Mouse (Mus musculus) 416B (cell line): ENCODE data around the gene Mcrs1.
A peak's percentile ranks its signal among the peaks of the same experiment; 100 is the strongest.

Experiments
- DNase-seq: peaks from one replicate; pipeline ENCODE4 v3.0.0; 2011; ENCODE audit warnings: low read depth

The Mcrs1 gene

DNA sequence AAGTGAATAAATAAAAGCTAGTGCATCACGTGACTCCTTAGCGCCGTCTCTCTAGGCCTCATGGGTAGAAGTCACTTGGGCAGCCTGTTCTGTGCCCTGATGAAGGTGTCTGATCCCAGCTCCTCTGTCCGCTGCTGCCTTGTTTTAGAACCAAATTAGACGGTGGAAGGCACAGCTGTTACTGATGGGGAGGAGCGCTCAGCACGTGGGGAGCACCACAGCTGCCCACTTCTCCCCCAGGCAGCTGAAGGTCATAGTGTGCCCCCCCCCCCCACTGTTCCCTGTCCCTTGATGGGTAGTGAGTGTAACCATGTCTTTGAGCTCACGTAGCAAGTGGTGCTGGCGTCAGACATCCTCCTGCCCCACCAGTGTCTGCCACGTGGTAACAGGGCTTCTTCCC, 38.6 kb downstream of the Mcrs1 start:
- DNase-seq: no peak

- DNase-seq: no peak
These were observed 45.8 kb downstream of the Mcrs1 start for GRCm38 (mm10) chr15:99205959-99206358.

- DNase-seq: peak; percentile 65
These were observed 53.0 kb downstream of the Mcrs1 start for GRCm38 (mm10) chr15:99198761-99199160.

DNA sequence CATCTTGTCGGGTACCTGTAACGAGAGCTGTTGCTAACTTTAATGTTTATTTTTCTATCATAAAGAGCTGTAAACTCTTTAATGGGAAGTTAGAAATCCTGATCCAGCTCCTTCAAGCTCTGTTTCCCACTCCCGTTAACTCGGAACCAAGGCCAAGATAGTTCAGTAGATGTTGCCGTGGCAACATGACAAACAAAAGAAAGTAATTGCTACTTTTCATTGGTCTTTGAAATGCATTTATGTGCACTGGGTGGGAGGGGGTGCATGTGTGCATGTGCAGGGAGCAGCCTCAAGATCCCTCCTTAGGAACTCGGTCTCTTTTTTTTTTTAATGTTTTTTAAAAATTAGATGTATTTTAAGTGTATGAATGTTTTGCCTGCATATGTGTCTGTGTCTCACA, 56.7 kb downstream of the Mcrs1 start:
- DNase-seq: no peak

- no peak for DNase-seq
These were observed 57.4 kb downstream of the Mcrs1 start for GRCm38 (mm10) chr15:99194358-99194757.
